Mouse (Mus musculus) erythroblast, embryonic 14.5 days (primary cell): ENCODE results near the gene Lnx1. TPM values are rescaled to one million over a fixed set of nuclear protein-coding genes. Genes with fewer than 3 reads are reported as not detected.

ENCODE experiments used
- H3K27me3 ChIP-seq: 2 replicates; pipeline ENCODE4 v1.6.1; 2012; ENCODE audit warnings: inconsistent platforms; ENCODE audit not compliant: control insufficient read depth
- H3K36me3 ChIP-seq: 2 replicates; pipeline ENCODE4 v1.6.1; 2012; ENCODE audit warnings: mild to moderate bottlenecking, inconsistent platforms; ENCODE audit not compliant: control insufficient read depth
- H3K4me1 ChIP-seq: 2 replicates; pipeline ENCODE4 v1.6.1; 2012; ENCODE audit warnings: inconsistent platforms; ENCODE audit not compliant: control insufficient read depth
- H3K4me3 ChIP-seq: replicated peaks from 2 replicates; pipeline ENCODE3; 2012; ENCODE audit warnings: moderate library complexity, mild to moderate bottlenecking, inconsistent platforms
- H3K9me3 ChIP-seq: 2 replicates; pipeline ENCODE4 v1.6.1; 2012; ENCODE audit warnings: low read length, inconsistent platforms, mixed read lengths; ENCODE audit not compliant: control insufficient read depth
- GATA1 ChIP-seq: IDR thresholded peaks from 2 replicates; pipeline ENCODE4 v1.6.1; 2012; ENCODE audit warnings: low read length, inconsistent platforms, mixed read lengths
- TAL1 ChIP-seq: IDR thresholded peaks from 3 replicates; pipeline ENCODE4 v1.6.1; 2012; ENCODE audit warnings: low read length, inconsistent platforms, mixed read lengths
- polyA plus RNA-seq: library from polyadenylated mRNA; stranded (reverse); fragments of >175 nt; gene quantifications from 2 replicates; pipeline ENCODE4 v1.2.3, GENCODE M21; 2012

Gene Lnx1
- polyA plus RNA-seq, 1 experiment: not detected

DNA sequence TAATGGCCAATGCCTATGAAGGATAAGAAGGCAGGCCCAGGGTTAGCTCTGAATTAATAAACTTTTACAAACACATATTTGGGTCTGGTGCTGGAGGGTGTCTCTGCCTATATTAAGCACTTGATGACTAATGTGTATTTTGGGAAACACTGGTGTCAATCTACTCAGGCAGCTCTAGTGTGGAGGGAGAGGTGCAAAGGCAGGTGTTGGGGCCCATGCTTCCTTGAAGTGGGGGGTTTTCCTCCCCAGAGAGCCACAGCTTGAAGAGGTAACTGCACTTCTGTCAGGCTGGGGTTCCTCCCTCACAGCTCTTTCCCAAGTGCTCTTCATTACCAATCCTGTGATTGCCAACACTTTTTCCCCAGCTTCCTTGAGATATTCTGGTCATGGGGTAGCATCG lies 20.0 kb downstream of the Lnx1 start:
- no peaks in the 10 kb centered on the region for H3K4me1 ChIP-seq
- TF ChIP-seq TAL1 (no peak), GATA1 (no peak)
- H3K4me3 ChIP-seq: no peak overlapping the region
- H3K9me3 ChIP-seq: no peaks in the 10 kb centered on the region
- H3K36me3 ChIP-seq: no peaks in the 10 kb centered on the region
- H3K27me3 ChIP-seq: no peaks in the 10 kb centered on the region

DNA sequence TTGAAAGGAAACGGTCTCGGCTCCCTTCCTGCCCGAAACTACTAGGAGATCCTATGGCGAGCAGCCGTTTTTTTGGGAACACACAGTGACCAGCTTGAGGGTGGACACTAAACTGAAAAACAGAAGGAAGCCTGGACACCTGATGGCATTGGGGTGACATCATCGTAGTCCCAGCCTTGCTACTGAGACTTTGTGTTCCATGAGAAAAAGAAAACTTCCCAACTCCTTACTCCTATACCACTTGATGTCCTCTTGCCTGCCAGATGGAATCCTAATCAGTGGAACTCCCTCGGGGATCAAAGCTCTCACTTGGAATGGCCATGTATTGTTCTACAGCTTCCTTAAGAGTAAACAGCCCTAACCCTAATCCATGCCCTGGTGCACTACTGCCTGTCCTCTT lies 23.1 kb downstream of the Lnx1 start:
- H3K4me1 ChIP-seq: no peaks in the 10 kb centered on the region
- H3K27me3 ChIP-seq: no peaks in the 10 kb centered on the region
- no peaks in the 10 kb centered on the region for H3K9me3 ChIP-seq
- no peaks in the 10 kb centered on the region for H3K36me3 ChIP-seq
- H3K4me3 ChIP-seq: no peak overlapping the region
- no peak for TF ChIP-seq GATA1
- TF ChIP-seq TAL1: no peak

DNA sequence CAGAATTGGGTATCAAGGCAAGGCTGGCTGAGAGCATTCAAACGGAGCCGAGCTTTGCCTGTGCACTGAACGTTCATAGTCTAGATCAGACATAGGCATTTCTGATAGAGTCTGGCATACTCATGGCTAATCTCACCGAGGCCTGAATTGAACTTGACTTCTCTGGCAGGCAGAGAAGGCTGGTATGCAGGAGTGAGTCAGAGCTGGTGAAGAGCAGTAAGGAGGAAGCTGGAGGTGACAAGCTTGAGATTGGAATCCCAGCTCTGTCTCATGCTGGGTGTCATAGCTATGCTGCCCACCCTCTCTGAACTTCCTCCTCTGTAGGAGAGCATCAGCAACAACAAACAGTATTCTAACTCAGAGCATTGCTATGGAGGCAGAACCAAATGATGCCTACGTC lies 24.0 kb downstream of the Lnx1 start:
- Histone ChIP-seq H3K27me3 (no peaks in the 10 kb centered on the region), H3K9me3 (no peaks in the 10 kb centered on the region), H3K4me1 (no peaks in the 10 kb centered on the region), H3K4me3 (no peak overlapping the region), H3K36me3 (no peaks in the 10 kb centered on the region)
- TF ChIP-seq TAL1: no peak
- no peak for TF ChIP-seq GATA1

DNA sequence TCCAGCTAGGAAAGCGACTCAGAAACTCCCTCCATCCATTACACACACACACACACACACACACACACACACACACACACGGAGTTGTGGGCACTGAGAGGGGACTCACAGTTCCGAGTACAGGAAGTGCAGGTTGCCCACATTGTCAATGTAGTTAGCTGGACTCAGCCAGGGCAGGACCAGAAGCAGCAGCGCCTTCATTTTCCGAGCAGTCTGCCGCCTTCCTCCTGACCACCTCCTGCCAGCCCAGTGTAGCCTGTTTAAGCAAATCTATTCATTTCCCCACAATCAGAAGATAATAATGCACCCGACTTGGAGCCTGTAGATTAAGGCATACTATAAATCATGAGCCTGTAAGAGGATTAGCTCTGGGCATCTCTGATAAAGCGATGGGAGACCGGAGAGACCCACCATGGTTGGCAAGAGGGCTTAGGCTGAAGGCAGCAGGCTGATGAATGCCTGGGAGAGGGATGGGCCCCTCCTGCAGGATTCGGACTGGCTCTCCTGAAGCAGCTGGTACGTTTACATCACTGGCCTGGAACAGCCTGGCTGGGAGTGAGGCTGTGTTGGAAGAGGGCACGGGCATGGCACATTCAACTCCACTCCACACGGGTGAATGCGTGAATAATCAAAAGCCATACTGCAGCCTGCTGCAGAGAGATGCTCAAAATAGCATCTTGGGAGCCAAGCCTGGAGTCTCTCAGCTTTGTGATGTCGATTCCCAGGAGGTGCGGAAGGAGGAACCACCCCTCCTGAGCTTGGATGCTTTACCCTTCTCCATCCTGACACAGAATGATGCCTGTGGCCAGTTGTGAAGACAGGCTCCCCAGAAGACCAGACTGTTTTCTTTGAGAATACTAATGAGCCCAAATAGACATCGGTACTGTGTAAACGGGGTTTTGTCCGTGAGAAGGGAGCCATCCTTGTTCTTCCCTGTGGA lies 25.0 kb downstream of the Lnx1 start:
- Histone ChIP-seq H3K36me3 (no peaks in the 10 kb centered on the region), H3K4me1 (no peaks in the 10 kb centered on the region), H3K27me3 (no peaks in the 10 kb centered on the region), H3K4me3 (no peak overlapping the region), H3K9me3 (no peaks in the 10 kb centered on the region)
- TF ChIP-seq TAL1: no peak
- TF ChIP-seq GATA1: no peak

DNA sequence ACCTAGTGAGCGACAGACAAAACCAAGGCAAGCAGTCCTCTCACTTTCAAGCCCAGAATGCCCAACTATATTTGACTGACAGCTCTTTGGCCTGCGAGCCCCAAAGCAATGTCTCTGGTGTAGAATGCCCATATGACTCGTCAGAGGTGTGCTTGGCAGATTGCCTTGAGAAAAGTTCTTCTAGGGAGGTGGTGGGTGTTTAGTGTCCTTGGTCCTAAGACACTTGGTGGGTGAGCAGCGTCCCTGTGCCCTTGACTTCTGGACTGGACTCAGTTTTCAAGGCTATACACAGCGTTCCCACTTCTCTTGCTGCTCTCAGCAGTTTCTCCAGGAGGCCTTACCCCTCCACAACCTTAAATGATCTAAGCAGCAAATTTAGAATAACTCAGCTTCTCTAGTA lies 30.2 kb downstream of the Lnx1 start:
- no peak for TF ChIP-seq GATA1
- no peak overlapping the region for H3K4me3 ChIP-seq

DNA sequence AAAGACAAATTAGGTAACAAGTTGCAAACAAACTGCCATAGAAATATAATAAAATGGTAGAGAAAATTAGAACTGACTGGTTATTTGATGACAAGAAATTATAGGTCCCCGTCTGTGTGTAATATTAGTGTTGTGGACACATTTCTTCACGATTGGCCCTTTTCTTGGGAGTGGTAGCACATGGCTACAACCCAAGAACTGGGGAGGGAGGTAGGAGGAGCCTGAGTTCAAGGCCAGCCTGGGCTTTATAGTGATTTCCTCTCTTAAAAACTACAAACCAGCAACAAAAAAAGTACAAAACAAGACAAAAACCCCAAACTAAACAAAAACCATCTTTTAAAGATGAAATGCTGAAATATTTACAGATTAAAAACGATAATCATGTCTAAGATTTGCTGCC lies 31.8 kb downstream of the Lnx1 start:
- Histone ChIP-seq H3K4me1 (no peaks in the 10 kb centered on the region), H3K4me3 (no peak overlapping the region), H3K36me3 (no peaks in the 10 kb centered on the region), H3K27me3 (no peaks in the 10 kb centered on the region), H3K9me3 (no peaks in the 10 kb centered on the region)
- TF ChIP-seq TAL1 (no peak), GATA1 (no peak)

More for the DNA sequence above, 30.2 kb downstream of the Lnx1 start:
- no peaks in the 10 kb centered on the region for H3K4me1 ChIP-seq
- no peaks in the 10 kb centered on the region for H3K9me3 ChIP-seq
- no peaks in the 10 kb centered on the region for H3K27me3 ChIP-seq
- no peaks in the 10 kb centered on the region for H3K36me3 ChIP-seq

DNA sequence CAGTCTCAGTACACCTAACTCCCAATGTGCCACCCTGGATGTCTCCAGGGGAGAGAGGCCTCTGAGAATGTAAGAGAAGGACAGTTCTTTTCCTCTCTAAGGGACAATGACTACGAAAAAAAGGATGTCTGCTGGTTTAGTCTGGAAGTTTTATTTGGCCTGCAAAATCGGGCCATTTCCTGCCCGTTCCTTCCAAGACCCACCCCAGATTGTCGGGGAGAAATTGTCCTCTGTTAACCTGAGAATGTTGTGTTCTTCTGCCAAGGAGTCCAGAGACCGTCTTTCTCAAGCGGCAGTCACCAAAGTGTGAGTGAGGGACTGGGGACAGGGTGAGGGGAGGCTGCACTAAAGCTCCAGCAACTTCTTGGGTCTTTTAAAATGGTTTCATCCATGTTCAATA lies 32.8 kb downstream of the Lnx1 start:
- Histone ChIP-seq H3K9me3 (no peaks in the 10 kb centered on the region), H3K27me3 (no peaks in the 10 kb centered on the region), H3K4me3 (no peak overlapping the region), H3K4me1 (no peaks in the 10 kb centered on the region), H3K36me3 (no peaks in the 10 kb centered on the region)
- TF ChIP-seq TAL1 (no peak), GATA1 (no peak)

DNA sequence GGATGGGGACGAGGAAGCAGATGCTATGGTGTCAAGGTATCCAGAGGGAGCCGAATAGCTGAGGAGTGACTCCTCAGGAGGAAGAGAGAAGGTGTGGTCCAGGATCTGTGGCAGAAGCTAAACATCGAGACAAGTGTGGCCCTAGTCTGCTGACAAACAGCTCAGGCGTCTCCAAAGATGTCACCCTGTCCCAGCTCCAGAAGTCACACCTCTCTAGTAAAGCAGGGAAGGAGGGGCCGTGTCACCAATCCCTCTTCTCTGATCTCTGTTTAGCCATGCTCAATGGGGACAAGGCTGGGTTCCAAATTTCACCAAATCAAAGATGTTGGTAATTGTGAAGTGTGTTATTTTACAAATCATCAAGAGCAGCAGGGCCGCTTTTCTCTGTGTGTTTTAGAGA lies 33.8 kb downstream of the Lnx1 start:
- Histone ChIP-seq H3K4me3 (no peak overlapping the region), H3K36me3 (no peaks in the 10 kb centered on the region), H3K27me3 (no peaks in the 10 kb centered on the region), H3K4me1 (no peaks in the 10 kb centered on the region), H3K9me3 (no peaks in the 10 kb centered on the region)
- TF ChIP-seq TAL1 (no peak), GATA1 (no peak)

DNA sequence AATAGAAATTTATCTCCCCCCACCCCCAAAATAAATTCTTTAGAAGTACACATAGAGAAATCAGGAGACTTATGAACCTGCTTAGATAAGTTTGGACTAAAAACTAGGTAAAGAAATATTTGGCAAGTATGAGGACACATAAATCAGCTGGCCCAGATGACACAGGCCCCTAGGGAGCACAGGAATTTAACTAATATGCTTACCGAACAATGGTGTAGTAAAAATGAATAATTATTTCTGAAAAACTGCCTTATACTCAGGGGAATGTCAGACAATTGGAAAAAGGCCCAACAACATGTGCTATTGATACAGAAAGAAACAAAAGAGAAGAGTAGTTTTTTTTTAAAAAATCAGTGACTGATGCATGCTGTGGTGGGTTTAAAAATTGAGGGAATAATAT lies 40.1 kb downstream of the Lnx1 start:
- Histone ChIP-seq H3K9me3 (no peaks in the 10 kb centered on the region), H3K4me3 (no peak overlapping the region)
- no peak for TF ChIP-seq TAL1
- TF ChIP-seq GATA1: no peak

More for the DNA sequence above, 40.1 kb downstream of the Lnx1 start:
- Histone ChIP-seq H3K36me3 (no peaks in the 10 kb centered on the region), H3K27me3 (no peaks in the 10 kb centered on the region), H3K4me1 (no peaks in the 10 kb centered on the region)
